Mouse (Mus musculus) gastrocnemius, postnatal 4 days (tissue): ENCODE measurements around the gene Hnrnpll. TPM values are rescaled to one million over a fixed set of nuclear protein-coding genes. Genes with fewer than 3 reads are reported as not detected.
A peak's percentile ranks its signal among the peaks of the same experiment; 100 is the strongest.
"Not testable (repeated sequence)": the region's sequence is repeated elsewhere in the genome, so short reads cannot be mapped to it uniquely, and the experiment has no call there.

Experiments
- DNase-seq, 2 experiments: peaks; one replicate each; pipeline ENCODE4 v3.0.0; 2021 to 2022; ENCODE audit warnings: low spot score in 2 of 2, mixed read lengths in 2 of 2
- total RNA-seq, 2 experiments: library from RNA; stranded (reverse); gene quantifications; 2 replicates each; pipeline ENCODE4 v1.2.3; 2021

The Hnrnpll gene
- total RNA-seq, 2 experiments from 2014 or later: 34.4 to 38.8 TPM

GRCm38 (mm10) chr17:80060151-80060550, 2.0 kb downstream of the Hnrnpll start:
- no peak for DNase-seq

GRCm38 (mm10) chr17:80059731-80060130, 2.4 kb downstream of the Hnrnpll start:
- DNase-seq: no peak

GRCm38 (mm10) chr17:80058501-80058900, 3.6 kb downstream of the Hnrnpll start:
- no peak for DNase-seq

GRCm38 (mm10) chr17:80053931-80054734, 8.0 kb downstream of the Hnrnpll start:
- no peak for DNase-seq

- DNase-seq: no peak
Observed at GRCm38 (mm10) chr17:80051682-80052081, 10.5 kb downstream of the Hnrnpll start.

GRCm38 (mm10) chr17:80049300-80049699, 12.8 kb downstream of the Hnrnpll start:
- not testable (repeated sequence) for DNase-seq

- peak; percentile 35 to 54 for DNase-seq
Observed at GRCm38 (mm10) chr17:80048230-80048629, 13.9 kb downstream of the Hnrnpll start.

- no peak for DNase-seq
Observed at GRCm38 (mm10) chr17:80041739-80042138, 20.4 kb downstream of the Hnrnpll start.

- no peak for DNase-seq
Observed at GRCm38 (mm10) chr17:80028675-80029074, 33.5 kb downstream of the Hnrnpll start.

GRCm38 (mm10) chr17:80026189-80026936, 35.8 kb downstream of the Hnrnpll start:
- DNase-seq: no peak

- DNase-seq: no peak
Observed at GRCm38 (mm10) chr17:80022090-80022489, 40.0 kb downstream of the Hnrnpll start.

- DNase-seq: no peak
Observed at GRCm38 (mm10) chr17:80020495-80020894, 41.6 kb downstream of the Hnrnpll start.

- DNase-seq: no peak
Observed at GRCm38 (mm10) chr17:80018976-80019541, 43.1 kb downstream of the Hnrnpll start.

GRCm38 (mm10) chr17:80018239-80018975, 43.7 kb downstream of the Hnrnpll start:
- no peak for DNase-seq

- DNase-seq: peak in 1 of 2 experiments; percentile 49
Observed at GRCm38 (mm10) chr17:80017389-80017788, 44.7 kb downstream of the Hnrnpll start.

- DNase-seq: not testable (repeated sequence)
Observed at GRCm38 (mm10) chr17:80016400-80016799, 45.7 kb downstream of the Hnrnpll start.

- no peak for DNase-seq
Observed at GRCm38 (mm10) chr17:80014361-80014809, 47.7 kb downstream of the Hnrnpll start.

- no peak for DNase-seq
Observed at GRCm38 (mm10) chr17:80009926-80010325, 52.2 kb downstream of the Hnrnpll start.

- DNase-seq: peak in 1 of 2 experiments; percentile 63
Observed at GRCm38 (mm10) chr17:80008847-80009246, 53.3 kb downstream of the Hnrnpll start.

- peak; percentile 45 to 72 for DNase-seq
Observed at GRCm38 (mm10) chr17:80004345-80005239, 57.5 kb downstream of the Hnrnpll start.
